Mouse (Mus musculus) heart, adult 11 months (tissue): ENCODE measurements at regions not wholly inside any gene's neighbourhood (a gene's known extent, or its start where the extent isn't known, plus 50 kb on each side); places are given as distances from the start of the nearest gene placed in this dataset.
"Not testable (repeated sequence)": the region's sequence is repeated elsewhere in the genome, so short reads cannot be mapped to it uniquely, and the experiment has no call there.

ENCODE experiments used
- DNase-seq: peaks from one replicate; pipeline ENCODE4 v3.0.0; 2022

DNA sequence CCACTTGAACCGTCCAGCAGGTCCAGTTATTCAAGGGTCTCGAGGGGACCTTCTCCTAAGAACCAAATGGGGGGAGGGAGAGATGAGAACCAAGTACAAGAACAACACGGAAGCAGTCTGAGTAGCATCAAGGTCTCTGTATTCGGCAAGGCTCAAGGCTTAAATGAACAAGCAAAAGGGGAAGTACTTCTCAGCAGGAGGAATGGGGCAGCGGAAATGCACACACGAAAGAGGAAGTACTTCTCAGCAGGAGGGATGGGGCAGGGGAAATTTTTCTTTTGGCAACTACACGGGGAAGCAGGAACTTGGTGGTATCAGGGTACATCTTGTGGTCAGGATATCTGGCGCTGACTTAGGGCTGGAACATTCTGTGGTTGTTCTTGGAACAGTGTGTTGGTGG, 536.5 kb downstream of the Amd2 start:
- not testable (repeated sequence) for DNase-seq

- not testable (repeated sequence) for DNase-seq
These were observed 555.5 kb downstream of the Amd2 start for GRCm38 (mm10) chr10:35156151-35156550.

GRCm38 (mm10) chr10:35151309-35151708, 560.4 kb downstream of the Amd2 start:
- DNase-seq: not testable (repeated sequence)

GRCm38 (mm10) chr10:35150681-35151080, 561.0 kb downstream of the Amd2 start:
- DNase-seq: no peak

DNA sequence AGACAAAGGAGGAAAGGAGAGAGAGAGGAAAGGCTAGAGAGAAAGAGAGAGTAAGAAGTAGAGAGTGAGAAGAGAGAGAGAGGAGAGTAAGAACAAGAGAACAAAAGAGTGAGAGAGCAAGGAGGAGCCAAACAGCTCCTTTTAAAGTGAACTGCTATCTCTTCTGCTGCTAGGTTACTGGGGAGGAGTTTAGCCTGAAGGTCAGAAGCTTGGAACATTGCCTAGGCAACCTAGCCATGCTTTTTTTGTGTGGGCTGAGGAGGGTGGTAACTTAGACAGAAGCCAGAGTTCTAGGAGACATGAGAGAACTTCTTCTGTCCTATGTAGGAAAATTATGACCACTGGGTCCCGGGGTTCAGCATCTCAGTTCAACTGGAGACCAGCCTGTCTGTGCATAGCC, 562.4 kb downstream of the Amd2 start:
- DNase-seq: no peak

DNA sequence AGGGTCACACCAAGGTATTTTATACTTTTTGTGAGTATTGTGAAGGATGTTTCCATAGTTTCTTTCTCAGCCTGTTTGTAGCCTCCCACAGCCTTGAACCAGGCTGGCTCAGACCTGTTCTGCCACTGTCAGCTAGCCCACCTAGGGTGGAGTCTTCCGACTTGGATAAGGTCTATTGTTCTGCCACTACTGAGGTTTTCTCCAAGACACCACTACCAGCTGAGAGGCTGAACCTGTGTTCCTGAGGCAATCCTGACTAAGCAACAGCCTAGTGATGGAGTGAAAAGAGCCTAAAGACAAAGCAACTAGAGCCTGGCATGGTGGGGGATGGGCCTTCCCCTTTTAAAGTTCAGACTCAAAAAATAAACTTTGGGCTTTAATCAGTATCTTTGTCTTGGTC, 580.5 kb downstream of the Amd2 start:
- peak; percentile 45 for DNase-seq
